Mouse (Mus musculus): ENCODE data around the gene Cdk1. TPM values are rescaled to one million over a fixed set of nuclear protein-coding genes. Genes with fewer than 3 reads are reported as not detected.

The Cdk1 gene
- polyA plus RNA-seq, 1 experiment from 2014 or later = 344 TPM

GRCm38 (mm10) chr10:69306205-69306604 lies 46.5 kb downstream of the Cdk1 start:
- no peaks in the 10 kb centered on the region for H3K9me3 ChIP-seq
- H3K4me2 ChIP-seq = 0 out of 2 replicates have a peak overlapping the region, but pooled peaks have one; percentile 20
- no peak for ATAC-seq (ENCODE audit: extremely low read depth, insufficient number of reproducible peaks, low FRiP score, low TSS enrichment)
- peaks cover 14% of the 10 kb centered on the region for H3K4me1 ChIP-seq
- no peak overlapping the region for H3K27ac ChIP-seq (replicated peaks)
- no peak overlapping the region for H3K4me3 ChIP-seq
- no peaks in the 10 kb centered on the region for H3K27me3 ChIP-seq (replicated peaks)
- WGBS = 46% methylated on average over 14 of the region's 14 CpGs
- no peaks in the 10 kb centered on the region for H3K36me3 ChIP-seq
- no peak overlapping the region for H3K9ac ChIP-seq

- Histone ChIP-seq H3K4me1 (peaks cover 14% of the 10 kb centered on the region), H3K27me3 (replicated peaks) (no peaks in the 10 kb centered on the region), H3K27ac (replicated peaks) (no peak overlapping the region), H3K9ac (0 out of 2 replicates have a peak overlapping the region, but pooled peaks have one; percentile 33), H3K4me2 (no peak overlapping the region), H3K36me3 (no peaks in the 10 kb centered on the region), H3K4me3 (no peak overlapping the region), H3K9me3 (no peaks in the 10 kb centered on the region)
- no peak for ATAC-seq (ENCODE audit: extremely low read depth, insufficient number of reproducible peaks, low FRiP score, low TSS enrichment)
- WGBS = 34% methylated on average over 7 of the region's 7 CpGs
Observed at GRCm38 (mm10) chr10:69305600-69305999, 47.1 kb downstream of the Cdk1 start.

- Histone ChIP-seq H3K4me1 (peaks cover 14% of the 10 kb centered on the region), H3K9me3 (no peaks in the 10 kb centered on the region), H3K27me3 (replicated peaks) (no peaks in the 10 kb centered on the region), H3K27ac (replicated peaks) (no peak overlapping the region), H3K9ac (no peak overlapping the region), H3K4me3 (no peak overlapping the region), H3K36me3 (no peaks in the 10 kb centered on the region), H3K4me2 (no peak overlapping the region)
- ATAC-seq (ENCODE audit: extremely low read depth, insufficient number of reproducible peaks, low FRiP score, low TSS enrichment) = no peak
- 80% methylated on average over 3 of the region's 3 CpGs for WGBS
Observed at GRCm38 (mm10) chr10:69304819-69305218, 47.9 kb downstream of the Cdk1 start.

- Histone ChIP-seq H3K27ac (replicated peaks) (no peak overlapping the region), H3K36me3 (no peaks in the 10 kb centered on the region), H3K9ac (no peak overlapping the region), H3K4me2 (no peak overlapping the region), H3K4me3 (no peak overlapping the region), H3K27me3 (replicated peaks) (no peaks in the 10 kb centered on the region), H3K4me1 (peaks cover 14% of the 10 kb centered on the region), H3K9me3 (no peaks in the 10 kb centered on the region)
- WGBS = 63% methylated on average over 3 of the region's 3 CpGs
- ATAC-seq (ENCODE audit: extremely low read depth, insufficient number of reproducible peaks, low FRiP score, low TSS enrichment) = no peak
Observed at GRCm38 (mm10) chr10:69302667-69303066, 50.1 kb downstream of the Cdk1 start.

- Histone ChIP-seq H3K27me3 (replicated peaks) (no peaks in the 10 kb centered on the region), H3K4me3 (no peak overlapping the region), H3K9me3 (no peaks in the 10 kb centered on the region), H3K4me2 (no peak overlapping the region), H3K36me3 (no peaks in the 10 kb centered on the region), H3K9ac (no peak overlapping the region), H3K4me1 (no peaks in the 10 kb centered on the region), H3K27ac (replicated peaks) (no peak overlapping the region)
- no peak for ATAC-seq (ENCODE audit: extremely low read depth, insufficient number of reproducible peaks, low FRiP score, low TSS enrichment)
- WGBS = 84% methylated on average over 7 of the region's 7 CpGs
Observed at GRCm38 (mm10) chr10:69299985-69300384, 52.8 kb downstream of the Cdk1 start.

GRCm38 (mm10) chr10:69295919-69296318 lies 56.8 kb downstream of the Cdk1 start:
- Histone ChIP-seq H3K4me1 (peaks cover 4% of the 10 kb centered on the region; the same call in 1 of the 2 replicates), H3K27ac (replicated peaks) (no peak overlapping the region), H3K4me2 (no peak overlapping the region), H3K4me3 (no peak overlapping the region), H3K9ac (no peak overlapping the region), H3K9me3 (no peaks in the 10 kb centered on the region), H3K27me3 (replicated peaks) (no peaks in the 10 kb centered on the region), H3K36me3 (peaks cover 1% of the 10 kb centered on the region; the same call in 1 of the 2 replicates)
- WGBS = 77% methylated on average over 9 of the region's 9 CpGs
- ATAC-seq (ENCODE audit: extremely low read depth, insufficient number of reproducible peaks, low FRiP score, low TSS enrichment) = no peak

- peaks cover 49% of the 10 kb centered on the region for H3K36me3 ChIP-seq
- H3K4me1 ChIP-seq = peaks cover 23% of the 10 kb centered on the region
- no peaks in the 10 kb centered on the region for H3K27me3 ChIP-seq (replicated peaks)
- no peak overlapping the region for H3K4me2 ChIP-seq
- H3K9me3 ChIP-seq = no peaks in the 10 kb centered on the region
- H3K4me3 ChIP-seq = no peak overlapping the region
- no peak for ATAC-seq (ENCODE audit: extremely low read depth, insufficient number of reproducible peaks, low FRiP score, low TSS enrichment)
- no peak overlapping the region for H3K27ac ChIP-seq (replicated peaks)
- no peak overlapping the region for H3K9ac ChIP-seq
- WGBS = 82% methylated on average over 8 of the region's 8 CpGs
Observed at GRCm38 (mm10) chr10:69290736-69291135, 62.0 kb downstream of the Cdk1 start.

- H3K9me3 ChIP-seq = no peaks in the 10 kb centered on the region
- no peak overlapping the region for H3K9ac ChIP-seq
- H3K27me3 ChIP-seq (replicated peaks) = no peaks in the 10 kb centered on the region
- H3K4me1 ChIP-seq = peaks cover 23% of the 10 kb centered on the region
- H3K4me2 ChIP-seq = no peak overlapping the region
- 80% methylated on average over 6 of the region's 6 CpGs for WGBS
- H3K27ac ChIP-seq (replicated peaks) = no peak overlapping the region
- no peak for ATAC-seq (ENCODE audit: extremely low read depth, insufficient number of reproducible peaks, low FRiP score, low TSS enrichment)
- no peak overlapping the region for H3K4me3 ChIP-seq
- H3K36me3 ChIP-seq = peaks cover 69% of the 10 kb centered on the region
Observed at GRCm38 (mm10) chr10:69288720-69289119, 64.0 kb downstream of the Cdk1 start.

GRCm38 (mm10) chr10:69288086-69288485 lies 64.7 kb downstream of the Cdk1 start:
- H3K9ac ChIP-seq = no peak overlapping the region
- no peaks in the 10 kb centered on the region for H3K9me3 ChIP-seq
- H3K27me3 ChIP-seq (replicated peaks) = no peaks in the 10 kb centered on the region
- H3K4me2 ChIP-seq = no peak overlapping the region
- no peak overlapping the region for H3K4me3 ChIP-seq
- peaks cover 76% of the 10 kb centered on the region for H3K36me3 ChIP-seq
- 60% methylated on average over 4 of the region's 4 CpGs for WGBS
- H3K27ac ChIP-seq (replicated peaks) = 0 out of 2 replicates have a peak overlapping the region, but pooled peaks have one; percentile 12
- peaks cover 23% of the 10 kb centered on the region for H3K4me1 ChIP-seq
- no peak for ATAC-seq (ENCODE audit: extremely low read depth, insufficient number of reproducible peaks, low FRiP score, low TSS enrichment)

- H3K4me1 ChIP-seq = peaks cover 23% of the 10 kb centered on the region
- 94% methylated on average over 3 of the region's 3 CpGs for WGBS
- H3K36me3 ChIP-seq = peaks cover 87% of the 10 kb centered on the region
Observed at GRCm38 (mm10) chr10:69286939-69287338, 65.8 kb downstream of the Cdk1 start.

More at GRCm38 (mm10) chr10:69286939-69287338, 65.8 kb downstream of the Cdk1 start:
- Histone ChIP-seq H3K9me3 (no peaks in the 10 kb centered on the region), H3K27me3 (replicated peaks) (no peaks in the 10 kb centered on the region), H3K4me2 (no peak overlapping the region), H3K4me3 (no peak overlapping the region), H3K27ac (replicated peaks) (no peak overlapping the region), H3K9ac (no peak overlapping the region)
- ATAC-seq (ENCODE audit: extremely low read depth, insufficient number of reproducible peaks, low FRiP score, low TSS enrichment) = no peak

All from heart, embryonic 13.5 days (tissue).